Mouse (Mus musculus): ENCODE measurements around the gene Xdh.

DNA sequence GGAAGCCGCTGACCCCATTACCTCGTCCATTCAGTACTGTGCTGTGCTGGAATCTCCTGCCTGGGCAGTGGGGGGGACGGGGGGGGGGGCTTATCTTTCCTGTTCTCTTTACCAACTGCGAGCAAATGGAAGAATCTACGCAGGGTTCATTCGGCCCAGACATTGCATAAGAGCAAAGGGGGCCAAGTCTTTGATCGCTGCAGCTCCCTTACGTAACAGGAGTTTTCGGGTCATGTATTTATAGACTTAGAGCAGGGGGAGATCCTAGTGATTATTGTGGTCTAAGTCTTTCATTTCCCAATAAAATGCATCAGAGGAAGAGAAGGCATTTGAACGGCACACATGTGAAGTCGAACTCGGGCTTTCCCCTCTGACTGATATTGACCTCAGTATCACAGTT, 66.7 kb downstream of the Xdh start:
- TF ChIP-seq GATA1 (IDR thresholded peaks at IDR 0.05; ENCODE audit: low read depth, low read length): no peak
- TF ChIP-seq CTCF (IDR thresholded peaks at IDR 0.05 in 2 of 3, conservative IDR thresholded peaks at IDR 0.05 in 1 of 3; ENCODE audit: control insufficient read depth in 1 of 3, insufficient read depth in 1 of 3, low read depth in 2 of 3, low read length in 3 of 3, poor library complexity in 1 of 3, severe bottlenecking in 1 of 3): no peak
- TF ChIP-seq POLR2A (IDR thresholded peaks at IDR 0.05; ENCODE audit: control insufficient read depth in 1 of 2, insufficient read depth in 1 of 2, low read depth in 1 of 2, low read length in 2 of 2, poor library complexity in 1 of 2): no peak
- TF ChIP-seq E2F4 (IDR thresholded peaks at IDR 0.05; ENCODE audit: borderline replicate concordance, low read depth, low read length): no peak
- no peak for TF ChIP-seq MXI1 (IDR thresholded peaks at IDR 0.05; ENCODE audit: low read depth, low read length)
- TF ChIP-seq EP300 (IDR thresholded peaks at IDR 0.05; ENCODE audit: low read depth in 1 of 2, low read length in 2 of 2): no peak
- TF ChIP-seq JUND (IDR thresholded peaks at IDR 0.05; ENCODE audit: low read depth, low read length): no peak
- no peak for TF ChIP-seq ZC3H11A (IDR thresholded peaks at IDR 0.05; ENCODE audit: low read depth, low read length)
- no peak for TF ChIP-seq USF1 (IDR thresholded peaks at IDR 0.05; ENCODE audit: low read depth, low read length)
- TF ChIP-seq POLR2AphosphoS2 (IDR thresholded peaks at IDR 0.05; ENCODE audit: low read length): no peak
- no peak for TF ChIP-seq MAFK (IDR thresholded peaks at IDR 0.05; ENCODE audit: borderline replicate concordance, low read depth, low read length)
- no peak for TF ChIP-seq ZMIZ1 (IDR thresholded peaks at IDR 0.05; ENCODE audit: low read depth, low read length)
- TF ChIP-seq TBP (IDR thresholded peaks at IDR 0.05; ENCODE audit: low read depth, low read length): no peak
